ENCODE assay signal across 25 mouse cellular contexts in genomic region chr11:26166966-26167608, GRCm38 (mm10). TPM values are rescaled to one million over a fixed set of nuclear protein-coding genes. Genes with fewer than 3 reads are reported as not detected.
A peak's percentile ranks its signal among the peaks of the same experiment; 100 is the strongest.
DNase-seq lines count a peak whose midpoint lies in the region; ATAC-seq and TF ChIP-seq lines count a peak whose summit lies in the region.
"Had no signal": no experiment of that assay in that cellular context is flagged by ENCODE, and none has a peak within 500 bp of the region (broad histone marks: within the 10 kb centered on the region; RNA-seq: fewer than 3 reads in every experiment).

No protein-coding gene starts in this region.

- peak; percentile 95 for ATAC-seq in intestine, embryonic 16.5 days
- ATAC-seq in stomach, embryonic 15.5 days (ENCODE audit: insufficient read depth, low FRiP score, low read depth): peak; percentile 72
- ATAC-seq: activated CD4-positive, CD25-positive, alpha-beta regulatory T cell, adult 4 months; CD4-positive, CD25-positive, alpha-beta regulatory T cell, adult 4 months; forebrain, embryonic 15.5 days had no signal

- no peaks in the 10 kb centered on the region for H3K27me3 ChIP-seq in ES-Bruce4 (ENCODE audit: control insufficient read depth, insufficient read depth, low read length, poor library complexity, severe bottlenecking)
- no peaks in the 10 kb centered on the region for H3K27me3 ChIP-seq in intestine, embryonic 16.5 days (replicated peaks; ENCODE audit: control insufficient read depth, insufficient read depth, low read length)
- H3K27me3 ChIP-seq in stomach, embryonic 15.5 days (replicated peaks): no peaks in the 10 kb centered on the region
- H3K27me3 ChIP-seq: embryonic facial prominence, embryonic 15.5 days; forebrain, embryonic 15.5 days; heart, embryonic 13.5 days had no signal

- no peak overlapping the region for H3K9ac ChIP-seq in ES-Bruce4 (ENCODE audit: low read depth, poor library complexity, severe bottlenecking)
- H3K9ac ChIP-seq in intestine, embryonic 16.5 days (ENCODE audit: low read depth, low read length): no peak overlapping the region
- no peak overlapping the region for H3K9ac ChIP-seq in stomach, embryonic 15.5 days
- H3K9ac ChIP-seq: embryonic facial prominence, embryonic 15.5 days; forebrain, embryonic 15.5 days; heart, embryonic 13.5 days; hindbrain, embryonic 14.5 days had no signal

- DNase-seq in WW6 (ENCODE audit: low read depth, low spot score): peak; percentile 16
- no peak for DNase-seq in heart, postnatal 14 days
- no peak for DNase-seq in layer of hippocampus, adult 9-10 months (ENCODE audit: low spot score)
- DNase-seq in urinary bladder, postnatal 36 days (ENCODE audit: low spot score in 2 of 2): no peak
- no peak for DNase-seq in spleen, postnatal 10 days (ENCODE audit: low spot score in 2 of 2)
- DNase-seq: adrenal gland, postnatal 14 days; B cell, adult 2 months; cerebellum, adult 18-20 months; cerebellum, postnatal 10 days; embryo, embryonic 11 days; gastrocnemius, postnatal 36 days; heart, adult 11 months; heart, postnatal 4 days had no signal

- TF ChIP-seq POLR2A in ES-Bruce4 (IDR thresholded peaks at IDR 0.05; ENCODE audit: insufficient read depth, low read length): no peak

- H3K4me1 ChIP-seq in ES-Bruce4 (ENCODE audit: control insufficient read depth, insufficient read depth, low read length): no peaks in the 10 kb centered on the region
- H3K4me1 ChIP-seq in intestine, embryonic 16.5 days (ENCODE audit: control insufficient read depth, insufficient read depth, low read length): no peaks in the 10 kb centered on the region
- H3K4me1 ChIP-seq in stomach, embryonic 15.5 days: no peaks in the 10 kb centered on the region
- H3K4me1 ChIP-seq: embryonic facial prominence, embryonic 15.5 days; forebrain, embryonic 15.5 days; heart, embryonic 13.5 days had no signal

- 63% methylated on average over 4 of the region's 4 CpGs for WGBS in intestine, embryonic 16.5 days
- 72% methylated on average over 4 of the region's 4 CpGs for WGBS in stomach, embryonic 15.5 days

- no peak overlapping the region for H3K4me2 ChIP-seq in intestine, embryonic 16.5 days (ENCODE audit: low read depth, low read length)
- H3K4me2 ChIP-seq in stomach, embryonic 15.5 days: no peak overlapping the region
- H3K4me2 ChIP-seq: embryonic facial prominence, embryonic 15.5 days; forebrain, embryonic 15.5 days; heart, embryonic 13.5 days; hindbrain, embryonic 14.5 days had no signal

- no peaks in the 10 kb centered on the region for H3K36me3 ChIP-seq in ES-Bruce4 (ENCODE audit: control insufficient read depth, insufficient read depth, low read length, poor library complexity, severe bottlenecking)
- H3K36me3 ChIP-seq in intestine, embryonic 16.5 days (ENCODE audit: control insufficient read depth, insufficient read depth, low read length): no peaks in the 10 kb centered on the region
- H3K36me3 ChIP-seq in stomach, embryonic 15.5 days: no peaks in the 10 kb centered on the region
- H3K36me3 ChIP-seq: embryonic facial prominence, embryonic 15.5 days; forebrain, embryonic 15.5 days; heart, embryonic 13.5 days had no signal

- TF ChIP-seq CTCF in ES-Bruce4 (IDR thresholded peaks at IDR 0.05; ENCODE audit: low read depth, low read length): no peak

- H3K9me3 ChIP-seq in ES-Bruce4 (replicated peaks; ENCODE audit: control insufficient read depth, insufficient read depth, low read length, poor library complexity, severe bottlenecking): peaks cover 13% of the 10 kb centered on the region
- H3K9me3 ChIP-seq in intestine, embryonic 16.5 days (ENCODE audit: control insufficient read depth, low read length): no peaks in the 10 kb centered on the region
- H3K9me3 ChIP-seq in stomach, embryonic 15.5 days: no peaks in the 10 kb centered on the region
- H3K9me3 ChIP-seq: embryonic facial prominence, embryonic 15.5 days; forebrain, embryonic 15.5 days; heart, embryonic 13.5 days had no signal

- H3K27ac ChIP-seq in ES-Bruce4 (ENCODE audit: insufficient read depth, low read length): peak overlapping the region; percentile 74
- H3K27ac ChIP-seq in intestine, embryonic 16.5 days (ENCODE audit: low read length): peak overlapping the region; percentile 4; the same call in 1 of the 2 replicates
- H3K27ac ChIP-seq in stomach, embryonic 15.5 days: no peak overlapping the region
- H3K27ac ChIP-seq: embryonic facial prominence, embryonic 15.5 days; forebrain, embryonic 15.5 days; heart, embryonic 13.5 days; hindbrain, embryonic 14.5 days had no signal

- intact Hi-C loops in heart, postnatal 14 days (cut with DNase I): no loop called here

- no peak overlapping the region for H3K4me3 ChIP-seq in ES-Bruce4 (ENCODE audit: low read depth, low read length)
- no peak overlapping the region for H3K4me3 ChIP-seq in intestine, embryonic 16.5 days (ENCODE audit: low read length)
- no peak overlapping the region for H3K4me3 ChIP-seq in stomach, embryonic 15.5 days (replicated peaks)
- H3K4me3 ChIP-seq: embryonic facial prominence, embryonic 15.5 days; erythroblast, embryonic 14.5 days; forebrain, embryonic 15.5 days; heart, embryonic 13.5 days had no signal

- TF ChIP-seq EP300 in ES-Bruce4 (IDR thresholded peaks at IDR 0.05; ENCODE audit: insufficient read depth, low read depth, low read length): no peak

RNA-seq across cellular contexts. Expression of gene 5730522E02Rik, which starts 43.5 kb away (rescaled TPM):
- not detected in 2 replicates for polyA plus RNA-seq in ES-Bruce4 (2011; ENCODE audit: insufficient read depth, insufficient read length, low read depth, missing spikeins)
- 0.66 and 0.92 TPM in 2 replicates for polyA plus RNA-seq in intestine, embryonic 16.5 days (2015; fragmentation: Nextera tagmentation; extraction: Ambion mirVana)
- polyA plus RNA-seq in stomach, embryonic 15.5 days (2015; fragmentation: Nextera tagmentation; extraction: Ambion mirVana): 2.7 and 3.2 TPM in 2 replicates
- under 1 TPM in 1 of 2 experiments, not detected in 1; 0.37 TPM for total RNA-seq in heart, postnatal 14 days (2021)
- total RNA-seq: adrenal gland, postnatal 14 days; common myeloid progenitor, adult 5-6 weeks; gastrocnemius, adult 8-10 months; gastrocnemius, postnatal 36 days had no signal
- polyA plus RNA-seq: activated CD4-positive, CD25-positive, alpha-beta regulatory T cell, adult 4 months; CD4-positive, CD25-positive, alpha-beta regulatory T cell, adult 4 months; erythroblast, embryonic 14.5 days had no signal
